Mouse (Mus musculus): ENCODE results near the gene Tut1. TPM values are rescaled to one million over a fixed set of nuclear protein-coding genes. Genes with fewer than 3 reads are reported as not detected.

Tut1 gene
- total and polyA plus RNA-seq, 3 experiments, result 54.6 to 68.2 TPM; not detected in 1

GRCm38 (mm10) chr19:8990432-8991102, 36.9 kb downstream of the Tut1 start:
- Histone ChIP-seq H3K79me2 (ENCODE audit: control insufficient read depth, insufficient read depth, low read length, poor library complexity) (no peaks in the 10 kb centered on the region), H3K27ac (ENCODE audit: control insufficient read depth, low read depth, low read length) (no peak overlapping the region), H3K4me3 (ENCODE audit: control insufficient read depth in 1 of 2, insufficient read depth in 1 of 2, low read depth in 2 of 2, low read length in 2 of 2) (peak overlapping the region; percentile 18 to 24; a peak in 3 of 4 replicates), H3K9me3 (replicated peaks; ENCODE audit: insufficient read depth, low read length) (no peaks in the 10 kb centered on the region), H3K9ac (ENCODE audit: control insufficient read depth, low read depth, low read length, poor library complexity, severe bottlenecking) (peak overlapping the region; percentile 8), H3K27me3 (ENCODE audit: control insufficient read depth in 1 of 2, insufficient read depth in 2 of 2, low read length in 2 of 2) (no peaks in the 10 kb centered on the region; a peak in 1 of 4 replicates), H3K36me3 (ENCODE audit: control insufficient read depth in 1 of 2, insufficient read depth in 2 of 2, low read length in 2 of 2) (peaks cover 0 to 4% of the 10 kb centered on the region in 2 experiments; a peak in 1 of 4 replicates), H3K4me1 (ENCODE audit: control insufficient read depth in 1 of 2, insufficient read depth in 2 of 2, low read length in 2 of 2) (peaks cover 4 to 12% of the 10 kb centered on the region in 2 experiments)
- DNase-seq (ENCODE audit: low read depth, low spot score), result peak; percentile 41
- TF ChIP-seq RCOR1 (IDR thresholded peaks at IDR 0.05; ENCODE audit: low read depth, low read length) (no peak), TAL1 (IDR thresholded peaks at IDR 0.05; ENCODE audit: low read length) (no peak), MYB (IDR thresholded peaks at IDR 0.05; ENCODE audit: low read depth, low read length) (no peak), HCFC1 (IDR thresholded peaks at IDR 0.05; ENCODE audit: low read depth, low read length) (no peak), MEF2A (IDR thresholded peaks at IDR 0.05; ENCODE audit: extremely low read depth, insufficient replicate concordance, low read depth, low read length, poor library complexity, severe bottlenecking) (no peak), ETS1 (IDR thresholded peaks at IDR 0.05; ENCODE audit: low read depth, low read length) (no peak), USF1 (IDR thresholded peaks at IDR 0.05; ENCODE audit: low read depth, low read length) (0 out of 2 replicates have a peak, but pooled peaks have one; percentile 11), RAD21 (IDR thresholded peaks at IDR 0.05; ENCODE audit: low read depth, low read length) (no peak)

GRCm38 (mm10) chr19:8991245-8991870, 37.7 kb downstream of the Tut1 start:
- no peak overlapping the region for H3K27ac ChIP-seq (ENCODE audit: control insufficient read depth, low read depth, low read length)
- no peaks in the 10 kb centered on the region; a peak in 1 of 4 replicates for H3K27me3 ChIP-seq (ENCODE audit: control insufficient read depth in 1 of 2, insufficient read depth in 2 of 2, low read length in 2 of 2)
- no peak for DNase-seq (ENCODE audit: low read depth, low spot score)
- no peak overlapping the region for H3K4me3 ChIP-seq (ENCODE audit: control insufficient read depth in 1 of 2, insufficient read depth in 1 of 2, low read depth in 2 of 2, low read length in 2 of 2)
- peaks cover 4 to 12% of the 10 kb centered on the region in 2 experiments for H3K4me1 ChIP-seq (ENCODE audit: control insufficient read depth in 1 of 2, insufficient read depth in 2 of 2, low read length in 2 of 2)
- peaks cover 0 to 4% of the 10 kb centered on the region in 2 experiments; a peak in 1 of 4 replicates for H3K36me3 ChIP-seq (ENCODE audit: control insufficient read depth in 1 of 2, insufficient read depth in 2 of 2, low read length in 2 of 2)
- H3K9ac ChIP-seq (ENCODE audit: control insufficient read depth, low read depth, low read length, poor library complexity, severe bottlenecking), result no peak overlapping the region
- TF ChIP-seq NELFE (IDR thresholded peaks at IDR 0.05; ENCODE audit: low read depth, low read length) (no peak), JUND (IDR thresholded peaks at IDR 0.05; ENCODE audit: low read depth, low read length) (no peak), USF1 (IDR thresholded peaks at IDR 0.05; ENCODE audit: low read depth, low read length) (no peak)
- no peaks in the 10 kb centered on the region for H3K79me2 ChIP-seq (ENCODE audit: control insufficient read depth, insufficient read depth, low read length, poor library complexity)
- no peaks in the 10 kb centered on the region for H3K9me3 ChIP-seq (replicated peaks; ENCODE audit: insufficient read depth, low read length)

Data from MEL (cell line).